Mouse (Mus musculus) CH12F3 (cell line): ENCODE data around the gene Zfp599.

Source experiments
- in situ Hi-C: fragments of 300-500 bp; cut with MboI; formaldehyde crosslinking; loops from 2 replicates; pipeline ENCODE4 v1.14.3; 2020; ENCODE audit warnings: low sequenced_read_pairs

The Zfp599 gene

GRCm38 (mm10) chr9:22224536-22225503 is 34.9 kb downstream of the Zfp599 start:
- in situ Hi-C loops: no loop called here

GRCm38 (mm10) chr9:22224066-22224465 is 35.6 kb downstream of the Zfp599 start:
- in situ Hi-C loops: no loop called here

DNA sequence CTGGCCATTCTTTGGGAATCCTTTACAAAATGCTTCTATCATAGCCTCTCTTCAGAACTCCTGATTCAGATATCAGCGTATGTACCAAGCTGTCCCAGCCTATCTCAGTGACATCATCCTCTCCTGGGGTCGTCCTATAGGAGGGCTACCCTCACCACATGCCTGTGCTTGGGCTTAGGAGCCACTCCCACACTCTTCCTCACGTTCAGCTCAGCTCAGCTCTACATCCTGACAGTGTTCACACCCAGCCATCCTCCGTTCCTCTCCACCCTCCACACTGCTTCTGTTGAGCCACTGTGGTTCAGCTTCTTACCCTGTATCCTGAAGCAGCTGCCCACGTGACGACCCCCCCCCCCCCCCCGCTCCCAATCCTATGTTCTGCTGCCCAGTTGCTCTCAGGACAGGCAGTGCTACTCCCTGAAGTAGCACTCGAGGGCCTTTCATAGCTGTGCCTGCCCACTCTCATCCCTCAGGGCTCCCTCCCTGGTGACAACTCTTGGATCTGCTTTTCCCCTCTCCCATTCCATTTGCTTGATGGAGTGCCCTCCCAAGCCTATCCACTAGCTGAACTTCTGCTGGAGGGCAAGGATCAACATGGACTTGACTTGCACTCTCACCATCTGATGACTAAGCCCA is 41.7 kb downstream of the Zfp599 start:
- in situ Hi-C loops: loop anchor here (10.0 kb wide), 1 partner anchor 53 kb away; no protein-coding TSS in a partner anchor

- in situ Hi-C loops: loop anchor here (10.0 kb wide), 1 partner anchor 52 kb away; no protein-coding TSS in a partner anchor
Measured at GRCm38 (mm10) chr9:22216705-22217104, 43.0 kb downstream of the Zfp599 start.

DNA sequence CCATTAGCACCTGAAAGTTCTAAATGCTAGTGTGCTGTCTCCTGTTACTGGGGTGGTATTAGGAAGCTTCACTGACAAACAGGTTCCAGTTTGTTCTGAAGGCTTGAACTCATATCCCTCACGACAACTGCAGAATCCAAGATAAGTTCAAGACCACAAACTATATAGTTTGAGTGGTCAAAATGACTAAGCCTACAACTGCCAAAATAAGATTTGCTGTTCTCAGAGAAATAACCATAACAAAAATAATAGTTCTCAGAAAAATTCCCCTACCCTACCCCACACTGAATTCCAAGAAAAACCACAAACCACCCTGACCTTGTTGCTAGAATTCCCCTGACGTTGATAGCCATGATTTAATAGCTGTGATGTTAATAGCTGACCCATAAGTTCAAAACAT is 45.1 kb downstream of the Zfp599 start:
- in situ Hi-C loops: loop anchor here (10.0 kb wide), 1 partner anchor 50 kb away; no protein-coding TSS in a partner anchor

- in situ Hi-C loops: loop anchor here (10.0 kb wide), 1 partner anchor 49 kb away; no protein-coding TSS in a partner anchor
Measured at GRCm38 (mm10) chr9:22213785-22214194, 45.9 kb downstream of the Zfp599 start.
